Mouse (Mus musculus) heart, adult 2 months (tissue): ENCODE data around the gene Spdef.

Source experiments
- CTCF ChIP-seq: fragments of 200-600 bp; IDR thresholded peaks from 2 replicates; pipeline ENCODE4 v1.8.1; 2022; ENCODE audit warnings: antibody characterized with exemption, mild to moderate bottlenecking, moderate library complexity
- EP300 ChIP-seq: fragments of 200-500 bp; IDR thresholded peaks from 2 replicates; pipeline ENCODE4 v1.6.1; 2011; ENCODE audit warnings: low read depth, low read length, control low read depth; ENCODE audit not compliant: insufficient read depth
- POLR2A ChIP-seq: fragments of 200-500 bp; IDR thresholded peaks from 2 replicates; pipeline ENCODE4 v1.6.1; 2011; ENCODE audit warnings: mild to moderate bottlenecking, low read depth, low read length, control low read depth; ENCODE audit not compliant: insufficient read depth

DNA sequence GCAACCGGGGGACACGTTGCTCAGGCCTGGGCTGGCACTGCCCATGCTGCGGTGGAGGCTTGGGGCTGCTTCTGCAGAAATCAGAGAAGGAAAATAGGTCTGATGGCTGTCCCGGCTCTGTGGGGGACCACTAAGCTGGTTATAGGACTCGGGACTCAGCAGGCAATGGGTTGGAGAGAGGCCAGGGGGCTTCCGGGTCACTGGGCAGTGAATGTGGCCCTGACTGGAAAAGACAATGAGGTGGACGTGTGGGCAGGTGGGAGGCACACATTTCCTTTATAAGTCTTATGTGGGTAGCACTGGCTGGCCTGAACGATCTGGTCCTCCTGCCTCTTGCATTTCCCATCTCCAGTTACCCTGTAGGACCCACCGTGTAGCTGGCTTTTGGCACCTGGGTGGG lies 8.4 kb downstream of the Spdef start:
- TF ChIP-seq POLR2A: no peak
- no peak for TF ChIP-seq CTCF
- no peak for TF ChIP-seq EP300
